Mouse (Mus musculus): Measurements from ENCODE around the gene Gm45808. TPM values are rescaled to one million over a fixed set of nuclear protein-coding genes. Genes with fewer than 3 reads are reported as not detected.
A peak's percentile ranks its signal among the peaks of the same experiment; 100 is the strongest.
"Not testable (repeated sequence)": the region's sequence is repeated elsewhere in the genome, so short reads cannot be mapped to it uniquely, and the experiment has no call there.

Gm45808 gene
- polyA plus RNA-seq, 1 experiment from 2014 or later: not detected

DNA sequence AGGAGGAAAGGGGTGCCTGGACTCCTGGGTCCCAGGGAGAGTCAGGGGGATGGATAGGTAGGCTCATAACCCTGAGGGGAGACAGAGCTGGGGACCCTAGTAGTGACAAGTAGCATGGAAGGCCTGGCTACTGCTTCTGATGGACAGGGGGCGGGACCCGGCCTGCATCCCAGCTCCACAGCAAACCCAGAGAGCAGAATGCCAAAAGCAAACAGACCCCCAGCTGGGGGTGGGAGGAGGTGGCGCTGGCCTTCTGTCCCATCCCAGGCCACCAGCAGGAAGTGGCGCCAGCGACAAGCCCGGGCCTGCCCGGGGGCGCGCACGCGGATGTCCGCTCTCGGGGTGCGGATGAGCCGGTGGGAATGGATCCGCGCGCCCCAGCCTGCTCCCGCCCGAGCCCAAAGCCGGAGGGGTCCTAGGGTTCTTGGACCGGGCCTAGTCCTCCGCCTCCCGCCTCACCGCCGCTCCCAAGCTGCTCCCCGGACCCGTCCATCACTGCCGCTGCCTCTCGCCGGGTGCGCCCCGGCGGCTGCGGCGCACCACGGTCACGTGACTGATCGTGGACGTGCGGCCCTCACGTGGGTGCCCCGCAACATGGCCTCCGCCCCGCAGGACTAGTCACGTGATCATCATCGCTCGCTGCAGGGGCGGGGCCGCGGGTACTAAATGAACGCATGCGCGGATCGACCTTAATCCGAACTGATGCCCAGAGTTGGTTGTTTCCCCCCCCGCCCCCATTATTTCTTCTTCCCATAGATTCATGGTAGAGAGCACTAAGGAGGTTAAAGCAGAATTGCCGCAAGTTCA, 20.1 kb downstream of the Gm45808 start, which contains the start of gene Bax:
Gene Bax, minus strand, starts transcription at position 616 of the 807 bp plus-strand sequence.
- Histone ChIP-seq H3K9ac (peak within 1 kb of the TSS; percentile 86), H3K27ac (peak within 1 kb of the TSS; percentile 67), H3K4me2 (replicated peaks) (peak within 1 kb of the TSS; percentile 84), H3K36me3 (peaks cover 34% of the 10 kb centered on the region), H3K4me1 (peaks cover 12% of the 10 kb centered on the region), H3K9me3 (no peaks in the 10 kb centered on the region), H3K4me3 (peak within 1 kb of the TSS; percentile 84), H3K27me3 (no peaks in the 10 kb centered on the region)
- WGBS: under 1% methylated on average over 58 of the region's 58 CpGs
- ATAC-seq (ENCODE audit: insufficient number of reproducible peaks, insufficient read depth, low FRiP score, low TSS enrichment): peak; percentile 36

DNA sequence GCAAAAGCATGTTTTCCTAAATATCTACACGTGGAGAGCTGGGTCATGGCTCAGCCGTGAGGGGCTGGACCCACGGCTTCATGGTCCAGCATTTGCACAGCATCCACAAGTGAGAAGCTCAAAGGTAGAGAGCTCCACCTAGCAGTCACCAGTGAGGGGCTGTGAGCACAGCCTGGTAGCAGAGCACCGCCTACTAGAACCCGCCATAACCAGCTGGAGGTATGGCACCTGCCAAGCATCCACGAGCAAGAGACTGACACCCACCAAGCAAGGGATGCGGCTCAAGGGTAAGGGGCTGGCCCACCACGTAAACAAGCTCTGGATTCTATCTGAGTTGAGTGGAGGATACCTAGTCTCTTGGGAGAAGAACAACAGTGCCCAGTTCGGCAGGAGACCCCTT, 21.1 kb downstream of the Gm45808 start:
- no peak overlapping the region for H3K27ac ChIP-seq
- H3K4me2 ChIP-seq (replicated peaks): peak overlapping the region; percentile 84
- WGBS: 82% methylated on average over 9 of the region's 9 CpGs
- H3K9ac ChIP-seq: peak overlapping the region; percentile 86
- peaks cover 17% of the 10 kb centered on the region for H3K4me1 ChIP-seq
- no peak for ATAC-seq (ENCODE audit: insufficient number of reproducible peaks, insufficient read depth, low FRiP score, low TSS enrichment)
- H3K4me3 ChIP-seq: peak overlapping the region; percentile 84
- H3K36me3 ChIP-seq: peaks cover 35% of the 10 kb centered on the region
- no peaks in the 10 kb centered on the region for H3K27me3 ChIP-seq
- H3K9me3 ChIP-seq: no peaks in the 10 kb centered on the region

DNA sequence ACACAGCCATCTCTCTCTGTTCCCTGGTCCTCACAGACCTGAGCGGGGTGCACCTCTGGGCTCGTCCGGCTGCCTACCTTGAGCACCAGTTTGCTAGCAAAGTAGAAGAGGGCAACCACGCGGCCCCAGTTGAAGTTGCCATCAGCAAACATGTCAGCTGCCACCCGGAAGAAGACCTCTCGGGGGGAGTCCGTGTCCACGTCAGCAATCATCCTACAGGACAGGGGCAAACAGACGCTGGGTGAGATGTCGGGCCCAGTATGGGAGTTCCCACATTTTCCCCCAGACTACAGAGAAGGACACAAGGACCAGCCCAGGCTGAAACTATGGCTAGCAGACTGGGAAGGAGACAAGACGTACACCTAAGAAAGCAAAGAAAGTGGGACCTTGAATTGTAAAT, 21.5 kb downstream of the Gm45808 start:
- H3K27me3 ChIP-seq: no peaks in the 10 kb centered on the region
- no peak for ATAC-seq (ENCODE audit: insufficient number of reproducible peaks, insufficient read depth, low FRiP score, low TSS enrichment)
- no peak overlapping the region for H3K27ac ChIP-seq
- H3K4me3 ChIP-seq: peak overlapping the region; percentile 84
- peaks cover 35% of the 10 kb centered on the region for H3K36me3 ChIP-seq
- H3K4me1 ChIP-seq: peaks cover 22% of the 10 kb centered on the region
- 94% methylated on average over 12 of the region's 12 CpGs for WGBS
- peak overlapping the region; percentile 86; the same call in 1 of the 2 replicates for H3K9ac ChIP-seq
- no peak overlapping the region for H3K4me2 ChIP-seq (replicated peaks)
- no peaks in the 10 kb centered on the region for H3K9me3 ChIP-seq

DNA sequence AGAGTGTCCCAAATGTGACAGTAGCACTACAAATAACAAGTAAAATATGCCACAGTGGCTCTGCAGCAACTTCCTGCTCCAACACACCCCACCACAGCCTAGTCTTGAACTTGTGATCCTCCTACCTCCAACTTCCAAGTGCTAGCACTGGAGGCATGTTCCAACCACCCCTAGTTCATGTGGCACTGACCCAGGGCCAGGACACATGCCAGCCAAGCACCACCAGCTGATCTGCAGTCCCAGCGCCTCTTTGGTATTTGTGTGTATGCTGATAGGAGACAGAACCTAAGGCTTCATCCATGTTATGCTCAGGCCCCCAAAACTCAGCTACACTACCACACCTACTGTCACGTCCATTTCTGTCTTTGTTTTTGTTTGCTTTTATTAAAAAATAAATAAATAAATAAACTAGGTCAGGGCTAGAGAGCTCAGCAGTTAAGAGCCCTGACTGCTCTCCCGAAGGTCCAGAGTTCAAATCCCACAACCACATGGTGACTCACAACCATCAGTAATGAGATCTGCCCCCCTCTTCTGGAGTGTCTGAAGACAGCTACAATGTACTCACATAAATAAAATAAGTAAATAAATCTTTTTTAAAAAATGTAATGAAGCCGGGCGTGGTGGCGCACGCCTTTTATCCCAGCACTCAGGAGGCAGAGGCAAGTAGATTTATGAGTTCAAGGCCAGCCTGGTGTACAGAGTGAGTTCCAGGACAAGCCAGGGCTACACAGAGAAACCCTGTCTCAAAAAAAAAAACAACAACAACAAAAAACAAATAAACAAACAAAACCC, 22.4 kb downstream of the Gm45808 start:
- no peaks in the 10 kb centered on the region for H3K9me3 ChIP-seq
- WGBS: 95% methylated on average over 7 of the region's 7 CpGs
- no peak overlapping the region for H3K4me3 ChIP-seq
- H3K36me3 ChIP-seq: peaks cover 35% of the 10 kb centered on the region
- peaks cover 22% of the 10 kb centered on the region for H3K4me1 ChIP-seq
- no peak overlapping the region for H3K9ac ChIP-seq
- ATAC-seq (ENCODE audit: insufficient number of reproducible peaks, insufficient read depth, low FRiP score, low TSS enrichment): no peak
- H3K27me3 ChIP-seq: no peaks in the 10 kb centered on the region
- no peak overlapping the region for H3K4me2 ChIP-seq (replicated peaks)
- no peak overlapping the region for H3K27ac ChIP-seq

DNA sequence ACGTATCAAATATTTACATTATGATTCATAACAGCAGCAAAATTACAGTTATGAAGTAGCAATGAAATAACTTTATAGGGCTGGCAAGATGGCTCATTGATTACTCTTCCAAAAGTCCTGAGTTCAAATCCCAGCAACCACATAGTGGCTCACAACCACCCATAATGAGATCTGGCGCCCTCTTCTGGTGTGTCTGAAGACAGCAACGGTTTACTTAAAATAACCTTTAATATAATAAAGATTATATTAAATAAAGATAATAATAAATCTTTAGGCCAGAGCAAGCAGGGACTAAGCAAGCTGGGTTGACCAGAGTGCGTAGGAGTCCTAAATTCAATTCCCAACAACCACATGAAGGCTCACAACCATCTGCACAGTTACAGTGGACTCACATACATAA, 23.7 kb downstream of the Gm45808 start:
- not testable (repeated sequence) for H3K9me3 ChIP-seq; H3K4me2 ChIP-seq (replicated peaks); H3K27me3 ChIP-seq; H3K9ac ChIP-seq; H3K4me3 ChIP-seq; ATAC-seq (ENCODE audit: insufficient number of reproducible peaks, insufficient read depth, low FRiP score, low TSS enrichment); H3K27ac ChIP-seq
- Histone ChIP-seq H3K4me1 (peaks cover 27% of the 10 kb centered on the region), H3K36me3 (peaks cover 40% of the 10 kb centered on the region)
- whole genome bisulfite sequencing: 80% methylated on average over 4 of the region's 4 CpGs

DNA sequence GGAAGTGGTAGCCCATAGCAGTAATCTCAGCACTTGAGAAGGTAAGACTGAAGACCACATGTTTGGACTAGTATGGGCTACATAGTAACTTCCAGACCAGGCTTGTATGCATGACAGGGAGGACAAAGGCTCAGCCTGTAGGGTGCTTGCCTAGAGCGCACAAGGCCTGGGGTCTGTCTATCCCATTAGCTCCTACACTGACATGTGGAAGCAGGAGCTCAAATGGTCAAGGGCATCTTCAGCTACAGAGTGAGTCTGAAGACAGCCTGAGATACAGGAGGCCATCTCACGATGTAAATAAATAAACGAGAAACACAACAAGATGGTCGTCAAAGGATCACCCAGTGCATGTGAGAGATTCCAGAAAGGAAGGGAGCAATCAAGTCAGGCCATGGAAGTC, 24.3 kb downstream of the Gm45808 start:
- Histone ChIP-seq H3K36me3 (peaks cover 45% of the 10 kb centered on the region), H3K27me3 (no peaks in the 10 kb centered on the region), H3K4me2 (replicated peaks) (no peak overlapping the region), H3K4me1 (peaks cover 32% of the 10 kb centered on the region), H3K9ac (no peak overlapping the region), H3K4me3 (no peak overlapping the region), H3K27ac (no peak overlapping the region), H3K9me3 (no peaks in the 10 kb centered on the region)
- WGBS: 84% methylated on average over 4 of the region's 4 CpGs
- ATAC-seq (ENCODE audit: insufficient number of reproducible peaks, insufficient read depth, low FRiP score, low TSS enrichment): no peak

DNA sequence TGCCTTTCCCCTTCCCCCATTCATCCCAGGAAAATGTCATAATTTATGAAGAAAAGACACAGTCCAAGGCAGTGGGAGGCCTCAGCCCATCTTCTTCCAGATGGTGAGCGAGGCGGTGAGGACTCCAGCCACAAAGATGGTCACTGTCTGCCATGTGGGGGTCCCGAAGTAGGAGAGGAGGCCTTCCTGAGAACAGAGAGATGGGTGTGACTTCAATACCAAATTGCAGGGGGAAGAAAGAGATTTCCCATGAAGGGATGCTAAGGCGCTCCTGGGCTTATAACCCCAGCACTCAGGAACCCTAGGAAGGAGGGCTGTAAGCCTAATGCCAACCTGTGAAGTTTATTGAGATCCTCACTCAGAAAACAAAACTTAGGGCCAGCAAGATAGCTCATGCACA, 24.8 kb downstream of the Gm45808 start:
- peaks cover 51% of the 10 kb centered on the region for H3K36me3 ChIP-seq
- no peak overlapping the region for H3K4me2 ChIP-seq (replicated peaks)
- peak overlapping the region; percentile 80 for H3K27ac ChIP-seq
- WGBS: 89% methylated on average over 4 of the region's 4 CpGs
- H3K9me3 ChIP-seq: no peaks in the 10 kb centered on the region
- ATAC-seq (ENCODE audit: insufficient number of reproducible peaks, insufficient read depth, low FRiP score, low TSS enrichment): no peak
- no peak overlapping the region for H3K9ac ChIP-seq
- peaks cover 36% of the 10 kb centered on the region for H3K4me1 ChIP-seq
- no peak overlapping the region for H3K4me3 ChIP-seq
- no peaks in the 10 kb centered on the region for H3K27me3 ChIP-seq

DNA sequence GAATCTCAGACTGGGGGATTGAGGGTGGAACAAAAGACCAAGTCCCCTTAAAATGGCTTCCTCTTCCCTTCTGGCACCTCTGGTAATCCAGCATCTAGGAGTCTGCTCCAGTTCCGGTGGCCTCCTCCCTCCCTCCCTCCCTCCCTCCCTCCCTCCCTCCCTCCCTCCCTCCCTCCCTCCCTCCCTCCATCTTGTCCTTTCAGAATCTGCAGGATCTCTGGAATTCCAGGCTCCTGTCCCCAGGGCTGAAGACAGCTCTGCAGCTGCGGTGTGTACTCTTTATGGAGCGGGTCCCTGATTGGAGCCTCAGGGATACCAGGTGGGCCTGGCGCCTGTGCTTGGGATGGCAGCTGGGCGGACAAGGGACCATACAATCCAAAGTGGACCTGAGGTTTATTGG, 25.3 kb downstream of the Gm45808 start:
- no peak for ATAC-seq (ENCODE audit: insufficient number of reproducible peaks, insufficient read depth, low FRiP score, low TSS enrichment)
- H3K4me3 ChIP-seq: no peak overlapping the region
- H3K4me1 ChIP-seq: peaks cover 36% of the 10 kb centered on the region
- peak overlapping the region; percentile 80 for H3K27ac ChIP-seq
- peaks cover 52% of the 10 kb centered on the region for H3K36me3 ChIP-seq
- 63% methylated on average over 4 of the region's 5 CpGs for WGBS
- no peak overlapping the region for H3K9ac ChIP-seq
- H3K4me2 ChIP-seq (replicated peaks): no peak overlapping the region; the same call in 1 of the 2 replicates
- H3K9me3 ChIP-seq: no peaks in the 10 kb centered on the region
- no peaks in the 10 kb centered on the region for H3K27me3 ChIP-seq

DNA sequence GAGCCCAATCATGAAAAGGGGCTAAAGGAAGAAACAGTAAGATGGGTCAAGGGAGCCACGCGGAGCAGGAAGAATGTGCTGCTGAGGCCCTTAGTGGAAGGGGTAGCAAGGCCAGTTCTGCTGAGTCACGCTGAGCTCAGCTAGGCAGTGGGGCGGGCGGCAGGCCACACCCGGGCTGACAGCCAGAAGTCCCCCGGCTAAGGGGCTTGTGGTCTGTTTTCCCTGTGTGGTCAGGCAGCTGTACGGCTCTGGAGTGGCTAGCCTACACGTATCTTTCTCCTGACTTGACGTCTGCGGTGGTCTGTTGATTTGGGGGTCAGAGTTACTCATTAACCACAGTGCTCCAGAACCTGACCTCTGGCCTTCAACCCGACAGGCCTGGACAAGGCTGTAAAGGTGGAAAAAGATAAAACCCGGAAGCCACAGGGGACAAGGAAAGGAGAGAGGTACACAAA, 25.7 kb downstream of the Gm45808 start:
- no peaks in the 10 kb centered on the region for H3K27me3 ChIP-seq
- H3K9me3 ChIP-seq: no peaks in the 10 kb centered on the region
- peak overlapping the region; percentile 80 for H3K27ac ChIP-seq
- no peak overlapping the region; the same call in none of the 2 replicates for H3K4me2 ChIP-seq (replicated peaks)
- H3K4me1 ChIP-seq: peaks cover 33% of the 10 kb centered on the region
- H3K9ac ChIP-seq: peak overlapping the region; percentile 19
- no peak for ATAC-seq (ENCODE audit: insufficient number of reproducible peaks, insufficient read depth, low FRiP score, low TSS enrichment)
- peaks cover 56% of the 10 kb centered on the region for H3K36me3 ChIP-seq
- 25% methylated on average over 13 of the region's 13 CpGs for WGBS
- H3K4me3 ChIP-seq: peak overlapping the region; percentile 9; the same call in 1 of the 2 replicates

DNA sequence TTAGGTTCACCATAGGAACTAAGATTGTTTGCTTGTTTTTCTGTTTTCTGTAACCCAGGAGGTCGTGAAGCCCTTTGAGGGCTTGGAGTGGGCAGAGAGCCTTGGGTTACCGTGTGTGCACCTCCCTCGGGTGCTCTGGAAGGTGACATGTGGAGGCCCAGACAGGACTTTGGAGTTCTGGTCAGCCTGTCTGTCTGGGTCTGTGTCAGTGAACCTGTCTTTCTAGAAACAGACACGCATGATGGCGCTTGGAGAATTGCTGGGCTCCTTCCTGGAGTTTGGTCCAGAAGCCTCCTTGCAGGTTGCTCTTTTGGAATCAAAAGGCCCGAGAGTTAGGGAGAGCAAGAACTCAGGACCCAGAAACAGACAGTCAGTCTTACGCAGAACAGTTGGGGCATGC, 26.2 kb downstream of the Gm45808 start:
- Histone ChIP-seq H3K27ac (peak overlapping the region; percentile 80), H3K36me3 (peaks cover 61% of the 10 kb centered on the region), H3K9me3 (no peaks in the 10 kb centered on the region), H3K4me3 (peak overlapping the region; percentile 89), H3K4me1 (peaks cover 28% of the 10 kb centered on the region), H3K27me3 (no peaks in the 10 kb centered on the region), H3K4me2 (replicated peaks) (peak overlapping the region; percentile 43), H3K9ac (no peak overlapping the region; the same call in 1 of the 2 replicates)
- WGBS: 74% methylated on average over 7 of the region's 7 CpGs
- no peak for ATAC-seq (ENCODE audit: insufficient number of reproducible peaks, insufficient read depth, low FRiP score, low TSS enrichment)

DNA sequence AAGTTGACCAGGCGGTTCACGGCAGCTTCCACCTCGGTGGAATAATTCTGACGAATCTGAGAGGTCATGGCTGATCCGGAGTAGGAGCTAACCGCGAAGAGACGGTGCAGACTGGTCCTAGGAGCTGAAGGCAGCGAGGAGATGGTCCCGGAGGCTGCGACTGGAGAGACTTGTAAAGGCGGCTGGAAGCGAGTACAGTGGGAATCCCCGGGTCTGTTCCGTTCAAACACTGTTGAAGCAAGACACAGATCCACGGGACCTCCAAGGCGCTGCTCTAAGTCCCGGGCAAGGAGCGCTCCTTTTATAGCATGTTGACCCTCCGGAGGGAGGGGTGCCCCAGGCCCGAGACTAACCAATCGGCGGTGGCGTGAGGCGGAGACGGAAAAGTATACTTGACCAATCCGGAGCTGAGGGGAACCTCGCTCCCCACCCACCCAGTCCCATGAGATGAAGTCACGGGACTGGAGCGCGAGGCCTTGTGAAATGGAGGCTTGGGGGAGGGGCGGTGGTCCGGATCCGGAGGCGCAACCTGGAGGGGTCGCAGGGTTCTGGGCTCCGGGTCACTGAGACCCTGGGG, 27.0 kb downstream of the Gm45808 start, which contains the start of gene Ftl1:
Gene Ftl1, minus strand, starts transcription at position 321 of the 577 bp plus-strand sequence.
- H3K9ac ChIP-seq: peak within 1 kb of the TSS; percentile 89
- H3K4me3 ChIP-seq: peak within 1 kb of the TSS; percentile 89
- H3K4me2 ChIP-seq (replicated peaks): peak within 1 kb of the TSS; percentile 73
- WGBS: under 1% methylated on average over 28 of the region's 37 CpGs
- not testable (repeated sequence) for H3K27me3 ChIP-seq, H3K9me3 ChIP-seq
- ATAC-seq (ENCODE audit: insufficient number of reproducible peaks, insufficient read depth, low FRiP score, low TSS enrichment): peak; percentile 94
- H3K4me1 ChIP-seq: peaks cover 24% of the 10 kb centered on the region
- peaks cover 61% of the 10 kb centered on the region for H3K36me3 ChIP-seq
- peak within 1 kb of the TSS; percentile 97 for H3K27ac ChIP-seq
